Mouse (Mus musculus): ENCODE data around the gene Ptpru.
"Not testable (repeated sequence)": the region's sequence is repeated elsewhere in the genome, so short reads cannot be mapped to it uniquely, and the experiment has no call there.

Gene Ptpru

GRCm38 (mm10) chr4:131833971-131834609, 4.0 kb downstream of the Ptpru start:
- peak; percentile 94 for DNase-seq

GRCm38 (mm10) chr4:131832759-131833407, 5.2 kb downstream of the Ptpru start:
- DNase-seq = no peak

- DNase-seq = no peak
These were observed 6.5 kb downstream of the Ptpru start for GRCm38 (mm10) chr4:131831546-131832045.

GRCm38 (mm10) chr4:131829123-131829522, 9.0 kb downstream of the Ptpru start:
- no peak for DNase-seq

- peak; percentile 80 for DNase-seq
These were observed 11.2 kb downstream of the Ptpru start for GRCm38 (mm10) chr4:131826905-131827304.

GRCm38 (mm10) chr4:131825830-131826229, 12.3 kb downstream of the Ptpru start:
- peak; percentile 60 for DNase-seq

- peak; percentile 75 for DNase-seq
These were observed 13.1 kb downstream of the Ptpru start for GRCm38 (mm10) chr4:131824939-131825338.

- DNase-seq = no peak
These were observed 15.5 kb downstream of the Ptpru start for GRCm38 (mm10) chr4:131822583-131822982.

GRCm38 (mm10) chr4:131821161-131821731, 16.8 kb downstream of the Ptpru start:
- DNase-seq = peak; percentile 71

- DNase-seq = no peak
These were observed 19.2 kb downstream of the Ptpru start for GRCm38 (mm10) chr4:131818926-131819325.

GRCm38 (mm10) chr4:131815774-131816173, 22.3 kb downstream of the Ptpru start:
- no peak for DNase-seq

- DNase-seq = no peak
These were observed 23.2 kb downstream of the Ptpru start for GRCm38 (mm10) chr4:131814869-131815268.

- no peak for DNase-seq
These were observed 24.3 kb downstream of the Ptpru start for GRCm38 (mm10) chr4:131813798-131814197.

GRCm38 (mm10) chr4:131812458-131812857, 25.6 kb downstream of the Ptpru start:
- DNase-seq = peak; percentile 42

GRCm38 (mm10) chr4:131805255-131805654, 32.8 kb downstream of the Ptpru start:
- DNase-seq = no peak

GRCm38 (mm10) chr4:131804732-131805131, 33.4 kb downstream of the Ptpru start:
- DNase-seq = not testable (repeated sequence)

- DNase-seq = no peak
These were observed 34.2 kb downstream of the Ptpru start for GRCm38 (mm10) chr4:131803846-131804245.

- no peak for DNase-seq
These were observed 39.1 kb downstream of the Ptpru start for GRCm38 (mm10) chr4:131798968-131799367.

- DNase-seq = peak; percentile 30
These were observed 40.2 kb downstream of the Ptpru start for GRCm38 (mm10) chr4:131797920-131798319.

- no peak for DNase-seq
These were observed 40.6 kb downstream of the Ptpru start for GRCm38 (mm10) chr4:131797483-131797882.

GRCm38 (mm10) chr4:131796312-131797080, 41.6 kb downstream of the Ptpru start:
- DNase-seq = no peak

GRCm38 (mm10) chr4:131786800-131787199, 51.3 kb downstream of the Ptpru start:
- DNase-seq = no peak

- peak; percentile 79 for DNase-seq
These were observed 54.1 kb downstream of the Ptpru start for GRCm38 (mm10) chr4:131784034-131784433.

Data from retina, postnatal 1 day (tissue).